8 mouse cellular contexts compared by ENCODE assay signal in the genomic region with DNA sequence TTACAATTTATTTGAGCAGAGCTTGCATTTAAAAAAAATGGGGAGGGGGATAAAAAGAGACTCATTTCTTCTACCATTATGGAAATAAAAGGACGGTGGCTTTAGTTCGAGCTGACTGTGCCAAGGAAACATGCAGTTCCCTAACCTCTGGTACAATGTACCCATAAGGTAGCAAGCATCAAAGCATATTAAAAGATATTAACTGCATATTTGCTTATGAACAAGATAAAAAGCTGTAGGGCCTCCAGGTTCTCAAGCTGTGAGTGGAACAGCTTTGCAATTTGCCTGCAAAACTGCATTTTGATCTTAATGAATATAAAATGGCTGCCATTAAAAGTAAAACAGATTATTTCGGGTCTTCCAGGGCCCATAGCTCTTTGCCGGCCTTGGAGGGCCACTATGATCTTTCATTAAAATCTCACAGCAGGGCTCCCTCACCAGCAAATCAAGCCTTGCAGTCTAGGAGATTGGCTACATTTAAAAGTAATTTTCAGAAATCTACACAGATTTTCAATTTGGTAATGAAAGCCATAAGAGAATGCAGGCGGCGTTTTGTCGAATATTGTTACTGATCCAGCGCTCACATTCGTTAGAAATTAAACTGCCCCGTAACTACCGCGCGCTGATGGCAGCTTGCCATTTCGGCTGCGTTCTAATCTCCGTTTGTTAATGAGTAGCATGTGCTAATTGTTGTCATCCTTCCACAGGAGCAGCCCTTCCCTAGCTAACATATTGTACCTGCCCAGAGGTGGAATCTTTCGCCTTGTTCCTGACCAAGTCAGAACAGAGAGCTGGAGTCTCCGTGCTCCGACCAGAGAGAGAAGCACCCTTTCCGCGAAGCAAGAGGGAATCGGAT.
A peak's percentile ranks its signal among the peaks of the same experiment; 100 is the strongest.
DNase-seq lines count a peak whose midpoint lies in the region; ATAC-seq and TF ChIP-seq lines count a peak whose summit lies in the region.

No protein-coding gene starts in this region.

- H3K4me2 ChIP-seq in neural tube, embryonic 12.5 days (replicated peaks): peak overlapping the region; percentile 29
- H3K4me2 ChIP-seq in hindbrain, embryonic 14.5 days (replicated peaks): peak overlapping the region; percentile 42

- no peak for TF ChIP-seq POLR2A in thymus, adult 2 months (IDR thresholded peaks at IDR 0.05; ENCODE audit: control insufficient read depth, extremely low read depth, insufficient read depth, low read length, poor library complexity)

- no peaks in the 10 kb centered on the region for H3K36me3 ChIP-seq in neural tube, embryonic 12.5 days
- H3K36me3 ChIP-seq in hindbrain, embryonic 14.5 days (replicated peaks; ENCODE audit: control insufficient read depth, insufficient read depth): no peaks in the 10 kb centered on the region
- H3K36me3 ChIP-seq in thymus, adult 2 months (ENCODE audit: control insufficient read depth, insufficient read depth, low read length): no peaks in the 10 kb centered on the region

- H3K9me3 ChIP-seq in neural tube, embryonic 12.5 days: no peaks in the 10 kb centered on the region
- no peaks in the 10 kb centered on the region for H3K9me3 ChIP-seq in hindbrain, embryonic 14.5 days (ENCODE audit: control insufficient read depth, low read length)

- intact Hi-C loops in left cerebral cortex, adult 2 months (cut with DNase I): loop anchor here (10.0 kb wide), 1 partner anchor 210 kb away; no protein-coding TSS in a partner anchor
- intact Hi-C loops in gastrocnemius, postnatal 36 days (cut with DNase I): no loop called here

- H3K4me1 ChIP-seq in neural tube, embryonic 12.5 days: 0 out of 2 replicates have a peak, but pooled peaks cover 3% of the 10 kb centered on the region
- H3K4me1 ChIP-seq in hindbrain, embryonic 14.5 days (replicated peaks; ENCODE audit: control insufficient read depth, insufficient read depth, low read length): peaks cover 10% of the 10 kb centered on the region
- H3K4me1 ChIP-seq in thymus, adult 2 months (replicated peaks; ENCODE audit: control insufficient read depth, insufficient read depth, low read length): no peaks in the 10 kb centered on the region

- H3K9ac ChIP-seq in neural tube, embryonic 12.5 days: no peak overlapping the region
- H3K9ac ChIP-seq in hindbrain, embryonic 14.5 days: peak overlapping the region; percentile 28; the same call in 1 of the 2 replicates

- no peaks in the 10 kb centered on the region for H3K27me3 ChIP-seq in neural tube, embryonic 12.5 days (replicated peaks)
- H3K27me3 ChIP-seq in hindbrain, embryonic 14.5 days (ENCODE audit: control insufficient read depth, insufficient read depth, low read length): no peaks in the 10 kb centered on the region
- H3K27me3 ChIP-seq in thymus, adult 2 months (ENCODE audit: control insufficient read depth, insufficient read depth, low read length): no peaks in the 10 kb centered on the region

- H3K27ac ChIP-seq in neural tube, embryonic 12.5 days: no peak overlapping the region
- H3K27ac ChIP-seq in hindbrain, embryonic 14.5 days: peak overlapping the region; percentile 60
- peak overlapping the region; percentile 60 for H3K27ac ChIP-seq in left cerebral cortex, adult 2 months
- H3K27ac ChIP-seq in thymus, adult 2 months (ENCODE audit: control insufficient read depth, insufficient read depth, low read length): no peak overlapping the region

- no peak overlapping the region for H3K4me3 ChIP-seq in neural tube, embryonic 12.5 days
- 0 out of 2 replicates have a peak overlapping the region, but pooled peaks have one; percentile 2 for H3K4me3 ChIP-seq in hindbrain, embryonic 14.5 days (replicated peaks; ENCODE audit: low read length)
- peak overlapping the region; percentile 41 for H3K4me3 ChIP-seq in left cerebral cortex, adult 2 months
- H3K4me3 ChIP-seq in thymus, adult 2 months (ENCODE audit: control insufficient read depth, insufficient read depth, low read length): no peak overlapping the region

- ATAC-seq in neural tube, embryonic 12.5 days (ENCODE audit: low FRiP score, low read depth): 0 out of 2 replicates have a peak, but pooled peaks have one; percentile 41
- ATAC-seq in hindbrain, embryonic 14.5 days (ENCODE audit: low FRiP score): peak; percentile 84

- no peak for TF ChIP-seq CTCF in left cerebral cortex, adult 2 months (IDR thresholded peaks at IDR 0.05)
- no peak for TF ChIP-seq CTCF in thymus, adult 2 months (IDR thresholded peaks at IDR 0.05; ENCODE audit: borderline replicate concordance, control insufficient read depth, extremely low read depth, insufficient read depth, low read length, poor library complexity)

- 58% methylated on average over 22 of the region's 22 CpGs for WGBS in neural tube, embryonic 12.5 days
- 41% methylated on average over 22 of the region's 22 CpGs for WGBS in hindbrain, embryonic 14.5 days
- WGBS in thymus, adult 2 months: 81% methylated on average over 22 of the region's 22 CpGs

- DNase-seq in neural tube, embryonic 10.5 days (ENCODE audit: extremely low spot score, low spot score): no peak
- peak; percentile 66 for DNase-seq in hindbrain, embryonic 14.5 days (ENCODE audit: low spot score)
- DNase-seq in left cerebral cortex, adult 2 months (ENCODE audit: extremely low spot score in 1 of 2, low spot score in 2 of 2): peak; percentile 15 to 28
- peak; percentile 45 to 59 for DNase-seq in right cerebral cortex, postnatal 10 days (ENCODE audit: low spot score in 2 of 2)
- DNase-seq in gastrocnemius, postnatal 36 days: no peak
- DNase-seq in lung, postnatal 14 days: no peak
- DNase-seq in thymus, adult 2 months: no peak

Comparison
In these comparisons a context has a peak if more than half of its experiments do, and no peak if none do; other contexts are left out.
1. H3K27ac ChIP-seq: peak in hindbrain, embryonic 14.5 days (single experiment) and left cerebral cortex, adult 2 months (single experiment); none in neural tube, embryonic 12.5 days (single experiment) and thymus, adult 2 months (single experiment).
2. H3K4me3 ChIP-seq: peak in hindbrain, embryonic 14.5 days (single experiment) and left cerebral cortex, adult 2 months (single experiment); none in neural tube, embryonic 12.5 days (single experiment) and thymus, adult 2 months (single experiment).
3. DNase-seq: peak in hindbrain, embryonic 14.5 days (single experiment), left cerebral cortex, adult 2 months (2 of 2) and right cerebral cortex, postnatal 10 days (2 of 2); none in neural tube, embryonic 10.5 days (single experiment), gastrocnemius, postnatal 36 days (0 of 2), lung, postnatal 14 days (single experiment) and thymus, adult 2 months (single experiment).